Mouse (Mus musculus): ENCODE measurements around the gene Cisd2. TPM values are rescaled to one million over a fixed set of nuclear protein-coding genes. Genes with fewer than 3 reads are reported as not detected.

The Cisd2 gene
- polyA plus RNA-seq, 2 experiments = 16.5 to 22.3 TPM

- WGBS (ENCODE audit: insufficient replicate concordance) = under 1% methylated on average over 91 of the region's 103 CpGs
- peaks cover 9% of the 10 kb centered on the region in 2 experiments for H3K4me1 ChIP-seq (replicated peaks; ENCODE audit: control insufficient read depth in 2 of 2, insufficient read depth in 2 of 2, low read length in 1 of 2)
- peak; percentile 74 to 75 (median 75) for DNase-seq (ENCODE audit: low read depth in 3 of 3, low spot score in 3 of 3)
- no peaks in the 10 kb centered on the region for H3K36me3 ChIP-seq (replicated peaks; ENCODE audit: control insufficient read depth, insufficient read depth, low read depth)
- H3K9ac ChIP-seq (replicated peaks) = peak overlapping the region; percentile 89
- H3K9me3 ChIP-seq (ENCODE audit: control insufficient read depth, low read length) = no peaks in the 10 kb centered on the region
- peak overlapping the region; percentile 90 for H3K4me2 ChIP-seq (ENCODE audit: low read depth)
- peak overlapping the region; percentile 83 for H3K27ac ChIP-seq
- H3K27me3 ChIP-seq (ENCODE audit: control insufficient read depth, insufficient read depth, low read length) = no peaks in the 10 kb centered on the region
- peak; percentile 96 for ATAC-seq (ENCODE audit: insufficient read depth)
- TF ChIP-seq EP300 (IDR thresholded peaks at IDR 0.05; ENCODE audit: low read depth) (no peak), CTCF (IDR thresholded peaks at IDR 0.05; ENCODE audit: low read depth) (no peak)
- peak overlapping the region; percentile 81 to 90 for H3K4me3 ChIP-seq (ENCODE audit: insufficient read depth in 1 of 2, low read depth in 2 of 2, low read length in 2 of 2)
Observed at GRCm38 (mm10) chr3:135422856-135423607, 693 bp downstream of the Cisd2 start.

- H3K27me3 ChIP-seq (ENCODE audit: control insufficient read depth, insufficient read depth, low read length) = no peaks in the 10 kb centered on the region
- peaks cover 9 to 12% of the 10 kb centered on the region in 2 experiments for H3K4me1 ChIP-seq (replicated peaks; ENCODE audit: control insufficient read depth in 2 of 2, insufficient read depth in 2 of 2, low read length in 1 of 2)
- H3K4me3 ChIP-seq (ENCODE audit: insufficient read depth in 1 of 2, low read depth in 2 of 2, low read length in 2 of 2) = peak overlapping the region; percentile 81 to 90
- peak overlapping the region; percentile 90 for H3K4me2 ChIP-seq (ENCODE audit: low read depth)
- DNase-seq (ENCODE audit: low read depth in 3 of 3, low spot score in 3 of 3) (no peak), ATAC-seq (ENCODE audit: insufficient read depth) (no peak)
- no peaks in the 10 kb centered on the region for H3K9me3 ChIP-seq (ENCODE audit: control insufficient read depth, low read length)
- WGBS (ENCODE audit: insufficient replicate concordance) = 10% methylated on average over 8 of the region's 8 CpGs
- H3K27ac ChIP-seq = peak overlapping the region; percentile 83
- no peaks in the 10 kb centered on the region for H3K36me3 ChIP-seq (replicated peaks; ENCODE audit: control insufficient read depth, insufficient read depth, low read depth)
- TF ChIP-seq EP300 (IDR thresholded peaks at IDR 0.05; ENCODE audit: low read depth) (no peak), CTCF (IDR thresholded peaks at IDR 0.05; ENCODE audit: low read depth) (no peak)
- peak overlapping the region; percentile 89 for H3K9ac ChIP-seq (replicated peaks)
Observed at GRCm38 (mm10) chr3:135422232-135422855, 1.4 kb downstream of the Cisd2 start.

- no peak for TF ChIP-seq CTCF (IDR thresholded peaks at IDR 0.05; ENCODE audit: low read depth)
- no peak for TF ChIP-seq EP300 (IDR thresholded peaks at IDR 0.05; ENCODE audit: low read depth)
- H3K4me1 ChIP-seq (replicated peaks; ENCODE audit: control insufficient read depth in 2 of 2, insufficient read depth in 2 of 2, low read length in 1 of 2) = peaks cover 9 to 12% of the 10 kb centered on the region in 2 experiments
- peak overlapping the region; percentile 89; the same call in 1 of the 2 replicates for H3K9ac ChIP-seq (replicated peaks)
- H3K4me3 ChIP-seq (ENCODE audit: insufficient read depth in 1 of 2, low read depth in 2 of 2, low read length in 2 of 2) = peak overlapping the region in 1 of 2 experiments; percentile 81; a peak in 3 of 4 replicates
- H3K27ac ChIP-seq = no peak overlapping the region
- H3K9me3 ChIP-seq (ENCODE audit: control insufficient read depth, low read length) = no peaks in the 10 kb centered on the region
- ATAC-seq (ENCODE audit: insufficient read depth) (no peak), DNase-seq (ENCODE audit: low read depth in 3 of 3, low spot score in 3 of 3) (no peak)
- H3K4me2 ChIP-seq (ENCODE audit: low read depth) = peak overlapping the region; percentile 90
- no peaks in the 10 kb centered on the region for H3K27me3 ChIP-seq (ENCODE audit: control insufficient read depth, insufficient read depth, low read length)
- no peaks in the 10 kb centered on the region for H3K36me3 ChIP-seq (replicated peaks; ENCODE audit: control insufficient read depth, insufficient read depth, low read depth)
Observed at GRCm38 (mm10) chr3:135421310-135421594, 2.5 kb downstream of the Cisd2 start.

- H3K36me3 ChIP-seq (replicated peaks; ENCODE audit: control insufficient read depth, insufficient read depth, low read depth) = no peaks in the 10 kb centered on the region
- TF ChIP-seq CTCF (IDR thresholded peaks at IDR 0.05; ENCODE audit: low read depth) (no peak), EP300 (IDR thresholded peaks at IDR 0.05; ENCODE audit: low read depth) (no peak)
- DNase-seq (ENCODE audit: low read depth in 3 of 3, low spot score in 3 of 3) = no peak
- H3K4me1 ChIP-seq (replicated peaks; ENCODE audit: control insufficient read depth in 2 of 2, insufficient read depth in 2 of 2, low read length in 1 of 2) = peaks cover 9 to 12% of the 10 kb centered on the region in 2 experiments
- H3K9ac ChIP-seq (replicated peaks) = peak overlapping the region; percentile 31; the same call in 1 of the 2 replicates
- H3K4me2 ChIP-seq (ENCODE audit: low read depth) = peak overlapping the region; percentile 90
- H3K4me3 ChIP-seq (ENCODE audit: insufficient read depth in 1 of 2, low read depth in 2 of 2, low read length in 2 of 2) = peak overlapping the region in 1 of 2 experiments; percentile 81; a peak in 2 of 4 replicates
- 57% methylated on average over 9 of the region's 9 CpGs for WGBS (ENCODE audit: insufficient replicate concordance)
- H3K27ac ChIP-seq = peak overlapping the region; percentile 50
- no peaks in the 10 kb centered on the region for H3K9me3 ChIP-seq (ENCODE audit: control insufficient read depth, low read length)
- H3K27me3 ChIP-seq (ENCODE audit: control insufficient read depth, insufficient read depth, low read length) = no peaks in the 10 kb centered on the region
- ATAC-seq (ENCODE audit: insufficient read depth) = no peak
Observed at GRCm38 (mm10) chr3:135420542-135421309, 3.0 kb downstream of the Cisd2 start.

GRCm38 (mm10) chr3:135417799-135418198 lies 5.9 kb downstream of the Cisd2 start:
- Histone ChIP-seq H3K4me3 (ENCODE audit: insufficient read depth in 1 of 2, low read depth in 2 of 2, low read length in 2 of 2) (no peak overlapping the region), H3K27me3 (ENCODE audit: control insufficient read depth, insufficient read depth, low read length) (no peaks in the 10 kb centered on the region), H3K4me1 (replicated peaks; ENCODE audit: control insufficient read depth in 2 of 2, insufficient read depth in 2 of 2, low read length in 1 of 2) (peaks cover 5 to 12% of the 10 kb centered on the region in 2 experiments; a peak in 3 of 4 replicates), H3K27ac (no peak overlapping the region), H3K4me2 (ENCODE audit: low read depth) (no peak overlapping the region), H3K36me3 (replicated peaks; ENCODE audit: control insufficient read depth, insufficient read depth, low read depth) (no peaks in the 10 kb centered on the region), H3K9ac (replicated peaks) (no peak overlapping the region), H3K9me3 (ENCODE audit: control insufficient read depth, low read length) (no peaks in the 10 kb centered on the region)
- no peak for ATAC-seq (ENCODE audit: insufficient read depth)
- TF ChIP-seq CTCF (IDR thresholded peaks at IDR 0.05; ENCODE audit: low read depth) (no peak), EP300 (IDR thresholded peaks at IDR 0.05; ENCODE audit: low read depth) (no peak)
- WGBS (ENCODE audit: insufficient replicate concordance) = 26% methylated on average over 3 of the region's 3 CpGs
- DNase-seq (ENCODE audit: low read depth in 3 of 3, low spot score in 3 of 3) = no peak
